In the genomic region with DNA sequence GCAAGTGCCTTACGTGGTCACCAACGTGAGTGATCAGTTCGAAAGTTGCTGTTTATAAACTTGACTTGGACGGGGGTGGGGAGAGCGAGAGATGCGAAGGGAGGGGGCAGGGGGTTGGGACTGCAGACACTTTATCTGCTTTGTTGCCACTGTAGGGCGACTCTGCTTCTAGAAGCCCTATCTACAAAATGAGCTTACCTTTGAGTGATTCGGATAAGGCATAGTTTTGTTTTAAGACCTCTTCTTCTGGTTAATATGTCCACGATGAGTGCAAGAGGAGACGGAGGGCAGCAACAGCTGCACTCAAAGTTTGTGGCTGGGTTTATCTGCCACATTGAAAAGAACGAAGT, we compare ENCODE assay signal across 8 mouse cellular contexts. TPM values are rescaled to one million over a fixed set of nuclear protein-coding genes. Genes with fewer than 3 reads are reported as not detected.
DNase-seq lines count a peak whose midpoint lies in the region; ATAC-seq lines count a peak whose summit lies in the region.

No protein-coding gene starts in this region.

- H3K4me1 ChIP-seq in heart, embryonic 14.5 days (ENCODE audit: control insufficient read depth in 2 of 2, insufficient read depth in 2 of 2, low read length in 2 of 2): no peaks in the 10 kb centered on the region; a peak in 1 of 4 replicates
- peaks cover 24% of the 10 kb centered on the region for H3K4me1 ChIP-seq in midbrain, embryonic 10.5 days

- no peak for ATAC-seq in heart, embryonic 14.5 days (ENCODE audit: insufficient number of reproducible peaks, insufficient read depth, low FRiP score, low read depth)

- peak; percentile 12 for DNase-seq in thymus, postnatal 14 days
- no peak for DNase-seq in thymus, adult 18-20 months
- peak; percentile 19 for DNase-seq in embryo, embryonic 10 days (ENCODE audit: low spot score)
- peak; percentile 7 for DNase-seq in kidney, postnatal 14 days
- DNase-seq in midbrain, embryonic 10.5 days (ENCODE audit: low spot score): peak; percentile 20
- peak; percentile 14 for DNase-seq in thymus, postnatal 25 days
- DNase-seq in ovary, postnatal 10 days (ENCODE audit: low spot score): no peak

- no peaks in the 10 kb centered on the region for H3K9me3 ChIP-seq in heart, embryonic 14.5 days (ENCODE audit: control insufficient read depth, low read length)
- no peaks in the 10 kb centered on the region for H3K9me3 ChIP-seq in midbrain, embryonic 10.5 days (replicated peaks)

- H3K27ac ChIP-seq in heart, embryonic 14.5 days (replicated peaks in 1 of 2; ENCODE audit: control insufficient read depth in 1 of 2, insufficient read depth in 1 of 2, low read depth in 2 of 2, low read length in 2 of 2): peak overlapping the region; percentile 94 to 95
- H3K27ac ChIP-seq in midbrain, embryonic 10.5 days (replicated peaks): peak overlapping the region; percentile 90

- H3K36me3 ChIP-seq in heart, embryonic 14.5 days (ENCODE audit: control insufficient read depth, insufficient read depth, low read length): no peaks in the 10 kb centered on the region
- H3K36me3 ChIP-seq in midbrain, embryonic 10.5 days: no peaks in the 10 kb centered on the region

- peak overlapping the region; percentile 66 to 72 for H3K4me3 ChIP-seq in heart, embryonic 14.5 days (ENCODE audit: control insufficient read depth in 1 of 2, insufficient read depth in 1 of 2, low read depth in 1 of 2, low read length in 2 of 2)
- H3K4me3 ChIP-seq in midbrain, embryonic 10.5 days: peak overlapping the region; percentile 67

- 1% methylated on average over 11 of the region's 11 CpGs for WGBS in heart, embryonic 14.5 days
- WGBS in midbrain, embryonic 10.5 days: 1% methylated on average over 11 of the region's 11 CpGs

- no peaks in the 10 kb centered on the region for H3K27me3 ChIP-seq in heart, embryonic 14.5 days (ENCODE audit: control insufficient read depth, insufficient read depth, low read length)
- no peaks in the 10 kb centered on the region for H3K27me3 ChIP-seq in midbrain, embryonic 10.5 days (ENCODE audit: low read depth, poor library complexity, severe bottlenecking)

- peak overlapping the region; percentile 96 for H3K4me2 ChIP-seq in heart, embryonic 14.5 days (ENCODE audit: low read length)

- peak overlapping the region; percentile 82 for H3K9ac ChIP-seq in heart, embryonic 14.5 days (ENCODE audit: low read length)

RNA-seq across cellular contexts. Expression of a gene that starts 1.8 kb away (rescaled TPM):
- polyA plus RNA-seq in heart, embryonic 14.5 days (2014; fragmentation: Nextera tagmentation; extraction: Ambion mirVana): 40.5 and 43.2 TPM in 2 replicates
- 13.1 and 15.2 TPM in 2 replicates for polyA plus RNA-seq in midbrain, embryonic 10.5 days (2016; fragmentation: Nextera tagmentation; extraction: Ambion mirVana)

Comparison
In these comparisons a context has a peak if more than half of its experiments do, and no peak if none do; other contexts are left out.
1. DNase-seq: peak in thymus, postnatal 14 days (single experiment), embryo, embryonic 10 days (single experiment), kidney, postnatal 14 days (single experiment), midbrain, embryonic 10.5 days (single experiment) and thymus, postnatal 25 days (single experiment); none in thymus, adult 18-20 months (0 of 2) and ovary, postnatal 10 days (single experiment).